Mouse (Mus musculus) midbrain, embryonic 16.5 days (tissue): ENCODE data around the gene Rasl12. TPM values are rescaled to one million over a fixed set of nuclear protein-coding genes. Genes with fewer than 3 reads are reported as not detected.

Source experiments
- ATAC-seq: fragments of 200-750 bp; cut with Nextera tagmentation; 2 replicates; pipeline ENCODE4 v1.8.0; 2017; ENCODE audit warnings: moderate TSS enrichment
- H3K27ac ChIP-seq: fragments of 300-500 bp; sonication (generic); 2 replicates; pipeline ENCODE4 v1.5.1; 2014; ENCODE audit warnings: mild to moderate bottlenecking, low read length, mixed read lengths
- H3K27me3 ChIP-seq: fragments of 300-500 bp; sonication (generic); 2 replicates; pipeline ENCODE4 v1.6.1; 2014; ENCODE audit warnings: low read depth, low read length, mixed read lengths; ENCODE audit not compliant: control insufficient read depth, insufficient read depth
- H3K36me3 ChIP-seq: fragments of 300-500 bp; sonication (generic); 2 replicates; pipeline ENCODE4 v1.6.1; 2014; ENCODE audit warnings: mild to moderate bottlenecking, low read length, moderate library complexity, mixed read lengths; ENCODE audit not compliant: control insufficient read depth, insufficient read depth
- H3K4me1 ChIP-seq: fragments of 300-500 bp; sonication (generic); 2 replicates; pipeline ENCODE4 v1.6.1; 2014; ENCODE audit warnings: mild to moderate bottlenecking, low read length, mixed read lengths; ENCODE audit not compliant: control insufficient read depth, insufficient read depth
- H3K4me2 ChIP-seq: fragments of 300-500 bp; sonication (generic); 2 replicates; pipeline ENCODE4 v1.6.1; 2014; ENCODE audit warnings: mild to moderate bottlenecking, low read length, mixed read lengths
- H3K4me3 ChIP-seq: fragments of 300-500 bp; sonication (generic); 2 replicates; pipeline ENCODE4 v1.5.1; 2014; ENCODE audit warnings: low read depth, mild to moderate bottlenecking, low read length, moderate library complexity, mixed read lengths
- H3K9ac ChIP-seq: fragments of 300-500 bp; sonication (generic); 2 replicates; pipeline ENCODE4 v1.6.1; 2014; ENCODE audit warnings: low read depth, low read length, mixed read lengths
- H3K9me3 ChIP-seq: fragments of 300-500 bp; sonication (generic); replicated peaks from 2 replicates; pipeline ENCODE4 v1.6.1; 2014; ENCODE audit warnings: mild to moderate bottlenecking, low read length, mixed read lengths; ENCODE audit not compliant: control insufficient read depth, poor library complexity, severe bottlenecking
- WGBS: fragments of 180-500 bp; shearing (Covaris S2); extraction: QIAGEN DNeasy Blood & Tissue Kit; methylation state at CpG from one replicate; pipeline ENCODE4 v1.1.7; 2014; 5-methylcytosine and 5-hydroxymethylcytosine counted together
- polyA plus RNA-seq: library from polyadenylated mRNA; unstranded; fragments of >200 nt; fragmentation: Nextera tagmentation; extraction: Ambion mirVana; gene quantifications from 2 replicates; pipeline ENCODE4 v1.2.1, GENCODE M21; 2015

Gene Rasl12
- polyA plus RNA-seq, 1 experiment from 2014 or later: 7.1 TPM

- Histone ChIP-seq H3K4me3 (peak overlapping the region; percentile 43), H3K27me3 (peaks cover 32% of the 10 kb centered on the region), H3K9ac (peak overlapping the region; percentile 46), H3K4me1 (no peaks in the 10 kb centered on the region), H3K36me3 (no peaks in the 10 kb centered on the region), H3K4me2 (peak overlapping the region; percentile 54), H3K27ac (no peak overlapping the region), H3K9me3 (no peaks in the 10 kb centered on the region)
- 17% methylated on average over 96 of the region's 96 CpGs for WGBS
- ATAC-seq: peak; percentile 67
Observed at GRCm38 (mm10) chr9:65390752-65391612, 7.3 kb upstream of the Rasl12 start.

GRCm38 (mm10) chr9:65391613-65391964 lies 6.7 kb upstream of the Rasl12 start, which contains the start of gene Kbtbd13:
Gene Kbtbd13, minus strand, starts transcription at chr9:65391652.
- Histone ChIP-seq H3K9me3 (no peaks in the 10 kb centered on the region), H3K36me3 (no peaks in the 10 kb centered on the region), H3K27ac (no peak within 1 kb of the TSS), H3K4me2 (peak within 1 kb of the TSS; percentile 54), H3K27me3 (peaks cover 32% of the 10 kb centered on the region), H3K4me3 (peak within 1 kb of the TSS; percentile 43), H3K4me1 (no peaks in the 10 kb centered on the region), H3K9ac (peak within 1 kb of the TSS; percentile 46)
- WGBS: 43% methylated on average over 8 of the region's 8 CpGs
- ATAC-seq: no peak

- WGBS: 26% methylated on average over 6 of the region's 6 CpGs
Observed at GRCm38 (mm10) chr9:65392638-65393364, 5.5 kb upstream of the Rasl12 start.

GRCm38 (mm10) chr9:65393606-65394005 lies 4.7 kb upstream of the Rasl12 start:
- Histone ChIP-seq H3K36me3 (no peaks in the 10 kb centered on the region), H3K27me3 (peaks cover 32% of the 10 kb centered on the region), H3K9me3 (no peaks in the 10 kb centered on the region), H3K4me3 (no peak overlapping the region), H3K4me1 (no peaks in the 10 kb centered on the region), H3K27ac (no peak overlapping the region), H3K9ac (no peak overlapping the region), H3K4me2 (no peak overlapping the region)
- 58% methylated on average over 2 of the region's 2 CpGs for WGBS
- no peak for ATAC-seq

More at GRCm38 (mm10) chr9:65392638-65393364, 5.5 kb upstream of the Rasl12 start:
- Histone ChIP-seq H3K4me2 (no peak overlapping the region), H3K4me3 (no peak overlapping the region), H3K27ac (no peak overlapping the region), H3K36me3 (no peaks in the 10 kb centered on the region), H3K9ac (no peak overlapping the region), H3K27me3 (peaks cover 32% of the 10 kb centered on the region), H3K9me3 (no peaks in the 10 kb centered on the region), H3K4me1 (no peaks in the 10 kb centered on the region)
- no peak for ATAC-seq

DNA sequence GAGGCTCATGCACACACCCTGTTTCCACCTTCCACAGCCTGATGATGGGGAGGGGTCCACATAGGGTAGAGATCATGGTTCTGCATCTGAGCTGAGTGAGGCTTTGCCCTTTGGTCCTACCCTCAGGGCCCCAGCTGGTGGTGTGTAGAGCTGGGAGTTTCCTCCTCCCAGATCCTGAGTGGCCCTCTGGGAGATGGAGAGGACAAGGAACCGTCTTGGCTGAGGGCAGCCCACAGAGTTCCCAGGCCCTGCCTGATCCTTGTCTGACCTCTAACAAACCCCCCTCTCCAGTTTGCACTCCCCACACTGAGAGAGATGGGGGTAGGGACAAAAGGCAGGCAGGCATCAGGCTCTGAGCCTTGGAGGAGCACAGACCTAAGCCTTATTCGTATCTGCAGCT lies 3.9 kb upstream of the Rasl12 start:
- Histone ChIP-seq H3K4me3 (no peak overlapping the region), H3K27me3 (peaks cover 32% of the 10 kb centered on the region), H3K4me2 (no peak overlapping the region), H3K9me3 (no peaks in the 10 kb centered on the region), H3K9ac (no peak overlapping the region), H3K36me3 (no peaks in the 10 kb centered on the region), H3K27ac (no peak overlapping the region), H3K4me1 (no peaks in the 10 kb centered on the region)
- no peak for ATAC-seq
- WGBS: 67% methylated on average over 2 of the region's 2 CpGs

DNA sequence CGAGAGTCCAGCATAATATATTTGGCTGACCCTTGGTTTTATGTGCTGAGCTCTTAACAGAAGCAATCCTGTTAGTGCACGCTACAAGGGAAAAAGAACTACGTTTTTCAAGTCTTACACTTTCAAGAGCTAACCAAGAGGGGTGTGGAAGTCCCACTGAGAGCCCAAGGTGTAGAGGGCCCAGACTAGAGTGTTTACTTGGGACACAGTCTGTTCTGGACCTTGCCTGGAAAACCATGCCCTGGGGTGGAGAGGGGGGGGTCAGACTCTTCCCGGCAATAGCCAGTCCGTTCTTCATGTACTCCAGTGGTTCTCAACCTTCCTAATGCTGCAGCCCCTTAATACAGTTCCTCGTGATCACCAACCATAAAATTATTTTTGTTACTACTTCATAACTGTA lies 1.6 kb downstream of the Rasl12 start:
- no peak overlapping the region for H3K4me2 ChIP-seq
- no peak overlapping the region for H3K9ac ChIP-seq
- ATAC-seq: no peak
- no peaks in the 10 kb centered on the region for H3K4me1 ChIP-seq
- H3K36me3 ChIP-seq: no peaks in the 10 kb centered on the region
- H3K27ac ChIP-seq: no peak overlapping the region
- no peaks in the 10 kb centered on the region for H3K9me3 ChIP-seq
- 89% methylated on average over 6 of the region's 6 CpGs for WGBS
- no peak overlapping the region for H3K4me3 ChIP-seq
- H3K27me3 ChIP-seq: no peaks in the 10 kb centered on the region

DNA sequence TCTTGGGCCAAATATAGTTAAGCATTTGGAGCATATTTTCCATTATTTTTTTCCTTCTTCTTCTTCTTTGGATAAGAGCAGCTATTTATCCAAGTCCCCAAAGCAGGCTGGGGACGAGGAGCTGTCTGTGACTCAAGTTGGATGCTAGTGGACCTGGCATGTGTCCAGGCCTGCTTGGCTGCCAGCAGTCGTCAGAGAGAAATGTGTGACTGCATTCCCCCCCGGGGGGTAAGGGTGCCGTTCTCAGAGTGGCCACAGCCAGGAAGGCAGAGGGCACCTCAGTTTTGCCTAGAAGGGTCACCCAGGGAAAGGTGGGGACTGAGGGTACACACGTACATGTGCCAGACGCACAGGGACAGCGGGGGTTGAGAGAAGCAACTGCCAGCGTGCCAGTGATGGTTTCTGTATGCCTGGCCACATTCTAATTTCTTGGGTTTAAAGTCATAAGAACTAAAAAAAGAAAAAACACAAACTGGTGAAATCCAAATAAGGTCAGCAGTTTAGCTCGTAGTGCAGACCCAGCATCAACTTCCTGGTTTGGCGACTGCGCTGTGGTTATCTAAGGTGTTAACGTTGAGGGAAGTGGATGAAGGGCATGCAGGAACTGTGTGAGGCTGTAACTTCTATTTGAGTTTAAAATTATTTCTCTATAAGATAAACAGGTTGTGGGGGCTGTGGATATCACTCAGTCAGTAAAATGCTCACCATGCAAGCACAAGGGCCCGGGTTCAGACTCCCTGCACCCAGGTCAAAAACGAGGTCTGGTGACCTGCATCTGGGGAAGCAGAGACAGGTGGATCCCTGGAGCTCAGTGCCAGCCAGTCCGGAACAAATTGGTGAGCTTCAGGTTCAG lies 6.3 kb downstream of the Rasl12 start:
- 76% methylated on average over 15 of the region's 15 CpGs for WGBS
- no peaks in the 10 kb centered on the region for H3K4me1 ChIP-seq
- no peak overlapping the region for H3K9ac ChIP-seq
- H3K27me3 ChIP-seq: no peaks in the 10 kb centered on the region
- no peaks in the 10 kb centered on the region for H3K36me3 ChIP-seq
- no peak overlapping the region for H3K27ac ChIP-seq
- no peak for ATAC-seq
- no peak overlapping the region for H3K4me3 ChIP-seq
- no peaks in the 10 kb centered on the region for H3K9me3 ChIP-seq
- no peak overlapping the region for H3K4me2 ChIP-seq

DNA sequence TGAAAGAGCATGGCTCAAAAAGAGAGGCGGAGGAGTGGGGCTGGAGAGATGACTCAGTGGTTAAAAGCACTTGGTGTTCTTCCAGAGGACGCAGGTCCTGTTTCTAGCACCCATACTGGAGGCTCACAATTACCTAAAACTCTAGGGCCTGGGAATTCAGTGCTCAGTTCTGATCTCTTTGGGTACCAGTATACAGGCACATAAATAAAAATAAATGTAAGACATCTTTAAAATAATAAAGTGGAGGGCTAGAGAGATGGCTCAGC lies 6.8 kb downstream of the Rasl12 start:
- Histone ChIP-seq H3K36me3 (no peaks in the 10 kb centered on the region), H3K27me3 (no peaks in the 10 kb centered on the region), H3K9ac (no peak overlapping the region), H3K4me2 (no peak overlapping the region), H3K27ac (no peak overlapping the region), H3K4me3 (no peak overlapping the region), H3K9me3 (no peaks in the 10 kb centered on the region), H3K4me1 (no peaks in the 10 kb centered on the region)
- 92% methylated on average over 2 of the region's 2 CpGs for WGBS
- ATAC-seq: no peak
